Mouse (Mus musculus) heart, embryonic 13.5 days (tissue): ENCODE measurements around the gene Fbll1. TPM values are rescaled to one million over a fixed set of nuclear protein-coding genes. Genes with fewer than 3 reads are reported as not detected.

Source experiments
- ATAC-seq: fragments of 200-750 bp; cut with Nextera tagmentation; 2 replicates; pipeline ENCODE4 v1.8.0; 2017; ENCODE audit warnings: moderate TSS enrichment; ENCODE audit not compliant: insufficient number of reproducible peaks, low FRiP score, low TSS enrichment; ENCODE audit errors: extremely low read depth
- H3K27ac ChIP-seq: fragments of 300-500 bp; sonication (generic); replicated peaks from 2 replicates; pipeline ENCODE4 v1.5.1; 2015; ENCODE audit warnings: moderate library complexity, mild to moderate bottlenecking, inconsistent platforms
- H3K27me3 ChIP-seq: fragments of 300-500 bp; sonication (generic); replicated peaks from 2 replicates; pipeline ENCODE4 v1.6.1; 2015; ENCODE audit warnings: mild to moderate bottlenecking, inconsistent platforms
- H3K36me3 ChIP-seq: fragments of 300-500 bp; sonication (generic); 2 replicates; pipeline ENCODE4 v1.6.1; 2015; ENCODE audit warnings: mild to moderate bottlenecking, inconsistent platforms
- H3K4me1 ChIP-seq: fragments of 300-500 bp; sonication (generic); 2 replicates; pipeline ENCODE4 v1.6.1; 2015; ENCODE audit warnings: inconsistent platforms
- H3K4me2 ChIP-seq: fragments of 300-500 bp; sonication (generic); 2 replicates; pipeline ENCODE4 v1.6.1; 2015; ENCODE audit warnings: inconsistent platforms, mild to moderate bottlenecking, moderate library complexity
- H3K4me3 ChIP-seq: fragments of 300-500 bp; sonication (generic); 2 replicates; pipeline ENCODE4 v1.5.1; 2015; ENCODE audit warnings: moderate library complexity, mild to moderate bottlenecking, inconsistent platforms
- H3K9ac ChIP-seq: fragments of 300-500 bp; sonication (generic); 2 replicates; pipeline ENCODE4 v1.6.1; 2015; ENCODE audit warnings: inconsistent platforms, mild to moderate bottlenecking, moderate library complexity
- H3K9me3 ChIP-seq: fragments of 300-500 bp; sonication (generic); 2 replicates; pipeline ENCODE4 v1.6.1; 2016; ENCODE audit warnings: inconsistent platforms
- WGBS: fragments of 180-500 bp; shearing (Covaris S2); methylation state at CpG from one replicate; pipeline ENCODE4 v1.1.7; 2015; ENCODE audit warnings: mixed read lengths; 5-methylcytosine and 5-hydroxymethylcytosine counted together
- polyA plus RNA-seq: library from polyadenylated mRNA; unstranded; fragments of >200 nt; fragmentation: Nextera tagmentation; extraction: Ambion mirVana; gene quantifications from 2 replicates; pipeline ENCODE4 v1.2.1, GENCODE M21; 2015

The Fbll1 gene
- polyA plus RNA-seq, 1 experiment from 2014 or later, result not detected

GRCm38 (mm10) chr11:35782444-35782843, 16.2 kb downstream of the Fbll1 start:
- H3K9me3 ChIP-seq, result no peaks in the 10 kb centered on the region
- H3K27me3 ChIP-seq, result no peaks in the 10 kb centered on the region
- H3K27ac ChIP-seq, result no peak overlapping the region
- no peak overlapping the region for H3K9ac ChIP-seq
- ATAC-seq, result no peak
- H3K4me3 ChIP-seq, result no peak overlapping the region
- peaks cover 87% of the 10 kb centered on the region for H3K36me3 ChIP-seq
- no peaks in the 10 kb centered on the region for H3K4me1 ChIP-seq
- 95% methylated on average over 3 of the region's 3 CpGs for WGBS
- no peak overlapping the region for H3K4me2 ChIP-seq

GRCm38 (mm10) chr11:35780336-35780735, 18.3 kb downstream of the Fbll1 start:
- Histone ChIP-seq H3K9ac (no peak overlapping the region), H3K36me3 (peaks cover 90% of the 10 kb centered on the region), H3K9me3 (no peaks in the 10 kb centered on the region), H3K27me3 (no peaks in the 10 kb centered on the region), H3K27ac (no peak overlapping the region), H3K4me3 (no peak overlapping the region), H3K4me1 (no peaks in the 10 kb centered on the region), H3K4me2 (no peak overlapping the region)
- WGBS, result 79% methylated on average over 3 of the region's 3 CpGs
- no peak for ATAC-seq

GRCm38 (mm10) chr11:35776452-35776851, 22.2 kb downstream of the Fbll1 start:
- Histone ChIP-seq H3K27ac (no peak overlapping the region), H3K9ac (no peak overlapping the region), H3K4me1 (peaks cover 5% of the 10 kb centered on the region), H3K27me3 (no peaks in the 10 kb centered on the region), H3K36me3 (peaks cover 58% of the 10 kb centered on the region), H3K4me3 (no peak overlapping the region), H3K4me2 (no peak overlapping the region), H3K9me3 (no peaks in the 10 kb centered on the region)
- no peak for ATAC-seq
- WGBS, result 85% methylated on average over 3 of the region's 3 CpGs

- Histone ChIP-seq H3K9ac (no peak overlapping the region), H3K4me3 (no peak overlapping the region), H3K4me2 (no peak overlapping the region), H3K27ac (no peak overlapping the region), H3K9me3 (no peaks in the 10 kb centered on the region), H3K4me1 (peaks cover 13% of the 10 kb centered on the region), H3K36me3 (peaks cover 52% of the 10 kb centered on the region), H3K27me3 (no peaks in the 10 kb centered on the region)
- ATAC-seq, result no peak
- WGBS, result 92% methylated on average over 3 of the region's 3 CpGs
Observed at GRCm38 (mm10) chr11:35775606-35776005, 23.1 kb downstream of the Fbll1 start.

- Histone ChIP-seq H3K4me1 (peaks cover 19% of the 10 kb centered on the region), H3K4me2 (peak overlapping the region; percentile 95), H3K9ac (peak overlapping the region; percentile 97), H3K4me3 (peak overlapping the region; percentile 97), H3K27ac (no peak overlapping the region; the same call in 1 of the 2 replicates), H3K9me3 (no peaks in the 10 kb centered on the region), H3K27me3 (peaks cover 1% of the 10 kb centered on the region; the same call in 1 of the 2 replicates), H3K36me3 (peaks cover 8% of the 10 kb centered on the region)
- WGBS, result 51% methylated on average over 9 of the region's 9 CpGs
- no peak for ATAC-seq
Observed at GRCm38 (mm10) chr11:35770741-35771504, 27.8 kb downstream of the Fbll1 start.

GRCm38 (mm10) chr11:35769746-35770437, 28.8 kb downstream of the Fbll1 start:
- WGBS, result under 1% methylated on average over 30 of the region's 41 CpGs

GRCm38 (mm10) chr11:35769188-35769745, 29.4 kb downstream of the Fbll1 start, which contains the start of gene Pank3:
Gene Pank3, plus strand, starts transcription at chr11:35769484.
- peak; percentile 98 for ATAC-seq
- Histone ChIP-seq H3K9ac (peak within 1 kb of the TSS; percentile 97), H3K36me3 (peaks cover 6% of the 10 kb centered on the region; the same call in 1 of the 2 replicates), H3K4me2 (peak within 1 kb of the TSS; percentile 95), H3K4me3 (peak within 1 kb of the TSS; percentile 97), H3K27me3 (peaks cover 4% of the 10 kb centered on the region; the same call in 1 of the 2 replicates), H3K4me1 (peaks cover 19% of the 10 kb centered on the region), H3K9me3 (no peaks in the 10 kb centered on the region), H3K27ac (peak within 1 kb of the TSS; percentile 95)
- WGBS, result under 1% methylated on average over 36 of the region's 50 CpGs

More at GRCm38 (mm10) chr11:35769746-35770437, 28.8 kb downstream of the Fbll1 start:
- peaks cover 19% of the 10 kb centered on the region for H3K4me1 ChIP-seq
- peak overlapping the region; percentile 97 for H3K4me3 ChIP-seq
- peak; percentile 80 for ATAC-seq
- peak overlapping the region; percentile 95 for H3K4me2 ChIP-seq
- H3K27ac ChIP-seq, result peak overlapping the region; percentile 95
- no peaks in the 10 kb centered on the region for H3K9me3 ChIP-seq
- H3K9ac ChIP-seq, result peak overlapping the region; percentile 97
- H3K36me3 ChIP-seq, result peaks cover 6% of the 10 kb centered on the region; the same call in 1 of the 2 replicates
- peaks cover 4% of the 10 kb centered on the region; the same call in 1 of the 2 replicates for H3K27me3 ChIP-seq

GRCm38 (mm10) chr11:35766845-35767244, 31.8 kb downstream of the Fbll1 start:
- Histone ChIP-seq H3K27me3 (peaks cover 4% of the 10 kb centered on the region; the same call in 1 of the 2 replicates), H3K4me1 (peaks cover 18% of the 10 kb centered on the region), H3K9me3 (no peaks in the 10 kb centered on the region), H3K4me3 (no peak overlapping the region), H3K27ac (no peak overlapping the region), H3K36me3 (no peaks in the 10 kb centered on the region), H3K4me2 (no peak overlapping the region), H3K9ac (no peak overlapping the region)
- WGBS, result 75% methylated on average over 5 of the region's 5 CpGs
- no peak for ATAC-seq

GRCm38 (mm10) chr11:35760627-35761003, 38.1 kb downstream of the Fbll1 start:
- Histone ChIP-seq H3K4me3 (no peak overlapping the region), H3K27me3 (no peaks in the 10 kb centered on the region), H3K9me3 (no peaks in the 10 kb centered on the region), H3K4me2 (no peak overlapping the region), H3K9ac (no peak overlapping the region), H3K4me1 (no peaks in the 10 kb centered on the region), H3K36me3 (no peaks in the 10 kb centered on the region), H3K27ac (no peak overlapping the region)
- whole genome bisulfite sequencing, result 75% methylated on average over 4 of the region's 4 CpGs
- ATAC-seq, result no peak

- Histone ChIP-seq H3K4me2 (no peak overlapping the region), H3K27ac (no peak overlapping the region), H3K9me3 (no peaks in the 10 kb centered on the region), H3K4me3 (no peak overlapping the region), H3K27me3 (no peaks in the 10 kb centered on the region), H3K9ac (no peak overlapping the region), H3K36me3 (no peaks in the 10 kb centered on the region), H3K4me1 (no peaks in the 10 kb centered on the region)
- WGBS, result 51% methylated on average over 7 of the region's 7 CpGs
- no peak for ATAC-seq
Observed at GRCm38 (mm10) chr11:35760001-35760626, 38.6 kb downstream of the Fbll1 start.
